Mouse (Mus musculus) kidney, adult 2 months (tissue): ENCODE results near the gene Abcd3.

Experiments used
- CTCF ChIP-seq: fragments of 200-500 bp; conservative IDR thresholded peaks from 2 replicates; pipeline ENCODE4 v1.5.1; 2011; ENCODE audit warnings: low read depth, mild to moderate bottlenecking, control low read depth, low read length, moderate library complexity, mixed read lengths; ENCODE audit not compliant: insufficient read depth, insufficient read length
- POLR2A ChIP-seq: fragments of 200-500 bp; IDR thresholded peaks from one replicate; pipeline ENCODE4 v1.6.1; 2011; ENCODE audit warnings: low read depth, low read length, control low read depth

DNA sequence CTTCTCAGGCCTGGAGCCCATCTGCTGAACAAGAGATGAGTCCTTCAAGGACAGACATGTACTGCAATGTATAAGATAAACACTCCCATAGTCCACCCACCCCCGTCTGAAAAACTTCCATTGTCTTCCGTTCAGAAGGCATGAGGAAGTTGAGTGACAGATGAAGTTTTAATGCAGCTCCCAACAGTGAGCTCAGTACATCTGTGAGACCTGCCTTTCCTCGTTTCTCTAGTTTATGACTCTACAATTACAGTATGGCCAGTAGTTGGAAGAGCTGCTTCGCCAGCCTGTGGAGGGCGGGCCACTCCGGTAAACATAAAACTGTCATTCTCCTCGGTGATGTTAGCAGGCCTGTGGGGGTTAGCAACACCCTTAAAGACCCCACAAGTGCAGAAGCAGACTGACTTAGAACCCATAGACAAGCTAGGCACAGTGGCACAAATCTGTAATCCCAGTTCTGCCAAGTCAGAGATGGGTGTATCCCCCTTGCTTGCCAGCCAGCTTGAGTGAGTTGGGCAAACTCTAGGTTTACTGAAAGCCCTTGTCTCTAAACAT lies 27.3 kb upstream of the Abcd3 start:
- no peak for TF ChIP-seq POLR2A
- TF ChIP-seq CTCF = no peak
